Mouse (Mus musculus): Measurements from ENCODE around the gene Gm9887. TPM values are rescaled to one million over a fixed set of nuclear protein-coding genes. Genes with fewer than 3 reads are reported as not detected.

Gm9887 gene
- total RNA-seq, 2 experiments from 2014 or later, result 0.60 to 0.66 TPM

GRCm38 (mm10) chr12:69357300-69357646 is 15.0 kb downstream of the Gm9887 start:
- no peak for DNase-seq

GRCm38 (mm10) chr12:69356546-69357299 is 15.5 kb downstream of the Gm9887 start, which contains the start of gene Nemf:
Gene Nemf (minus strand): TSS chr12:69357165.
- DNase-seq, result peak; percentile 86 to 89

- DNase-seq, result no peak
Measured at GRCm38 (mm10) chr12:69351685-69352084, 20.6 kb downstream of the Gm9887 start.

- no peak for DNase-seq
Measured at GRCm38 (mm10) chr12:69349928-69350327, 22.3 kb downstream of the Gm9887 start.

- no peak for DNase-seq
Measured at GRCm38 (mm10) chr12:69333547-69333946, 38.7 kb downstream of the Gm9887 start.

DNA sequence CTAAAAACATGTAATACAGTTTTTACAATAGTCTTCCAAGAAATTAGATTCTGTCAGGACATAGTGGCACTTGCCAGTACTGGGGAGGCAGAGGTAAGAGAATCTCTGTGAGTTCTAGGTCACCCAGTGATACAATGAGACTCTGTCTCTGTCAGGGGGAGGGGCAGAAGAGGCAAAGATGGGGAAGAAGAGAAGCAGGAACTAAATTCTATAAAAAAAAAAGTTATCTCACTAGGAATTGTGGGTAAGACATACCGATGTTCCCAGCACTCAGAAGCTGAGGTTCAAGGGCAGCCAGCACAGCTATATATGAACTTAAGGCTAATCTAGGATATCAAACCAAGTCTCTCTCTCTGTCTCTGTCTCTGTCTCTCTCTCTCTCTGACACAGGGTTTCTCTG is 40.1 kb downstream of the Gm9887 start:
- DNase-seq, result no peak

- DNase-seq, result no peak
Measured at GRCm38 (mm10) chr12:69331187-69331586, 41.1 kb downstream of the Gm9887 start.

Small RNA genes lying within 50 kb of the gene (microRNA-seq; reads per million reads assigned to microRNA genes)
- gene Gm47299 (0 to 0.85 reads per million in 2 experiments), gene Gm47305 (0 reads per million in 2 experiments)

Other genes with a start within 250 kb of the Gm9887 start
- 1,000 to 10,000 TPM; 1,096 to 1,116 TPM for gene Rps29, start 213.3 kb downstream of the Gm9887 start, total RNA-seq (2021)
- not detected for gene Lrr1, start 203.6 kb downstream of the Gm9887 start, total RNA-seq (2021)
- 100 to 1,000 TPM; 186 to 194 TPM for gene Rpl36al, start 188.4 kb downstream of the Gm9887 start, total RNA-seq (2021)
- 10 to 100 TPM; 27.0 to 29.3 TPM for gene Mgat2, start 188.3 kb downstream of the Gm9887 start, total RNA-seq (2021)
- 1 to 10 TPM; 5.7 to 5.9 TPM for gene Gm49383, start 175.4 kb downstream of the Gm9887 start, total RNA-seq (2021)
- gene Dnaaf2, start 174.0 kb downstream of the Gm9887 start, total RNA-seq (2021), result 1 to 10 TPM; 1.4 to 2.0 TPM
- gene Gm49384, start 168.2 kb downstream of the Gm9887 start, total RNA-seq (2021), result 1 to 10 TPM; 2.3 to 2.9 TPM
- gene Pole2, start 144.3 kb downstream of the Gm9887 start, total RNA-seq (2021), result under 1 TPM; 0.75 to 0.99 TPM
- gene Klhdc1, start 131.3 kb downstream of the Gm9887 start, total RNA-seq (2021), result 10 to 100 TPM; 16.0 to 17.9 TPM
- gene Klhdc2, start 75.8 kb downstream of the Gm9887 start, total RNA-seq (2021), result 100 to 1,000 TPM; 117 to 128 TPM
- gene Nemf, start 15.3 kb downstream of the Gm9887 start, total RNA-seq (2021), result 10 to 100 TPM; 47.9 to 51.2 TPM
- 10 to 100 TPM; 48.3 to 50.3 TPM for gene Arf6, start 308 bp downstream of the Gm9887 start, total RNA-seq (2021)
- 10 to 100 TPM; 18.2 to 19.3 TPM for gene Vcpkmt, start 210.6 kb upstream of the Gm9887 start, total RNA-seq (2021)